Mouse (Mus musculus) splenic B cell, adult 2 months (primary cell): ENCODE measurements at regions not wholly inside any gene's neighbourhood (a gene's known extent, or its start where the extent isn't known, plus 50 kb on each side); places are given as distances from the start of the nearest gene placed in this dataset.

ENCODE experiments used
- DNase-seq: peaks from one replicate; pipeline ENCODE4 v3.0.0-alpha.2; 2011; ENCODE audit warnings: low read depth, low spot score
- H3K27me3 ChIP-seq: 2 replicates; pipeline ENCODE4 v1.6.1; 2012; ENCODE audit warnings: mild to moderate bottlenecking, low read length, moderate library complexity, mixed read lengths; ENCODE audit not compliant: control insufficient read depth, poor library complexity, insufficient read depth, severe bottlenecking
- H3K36me3 ChIP-seq: 2 replicates; pipeline ENCODE4 v1.6.1; 2012; ENCODE audit warnings: mild to moderate bottlenecking, low read length, moderate library complexity, mixed read lengths; ENCODE audit not compliant: control insufficient read depth, poor library complexity, insufficient read depth, severe bottlenecking

DNA sequence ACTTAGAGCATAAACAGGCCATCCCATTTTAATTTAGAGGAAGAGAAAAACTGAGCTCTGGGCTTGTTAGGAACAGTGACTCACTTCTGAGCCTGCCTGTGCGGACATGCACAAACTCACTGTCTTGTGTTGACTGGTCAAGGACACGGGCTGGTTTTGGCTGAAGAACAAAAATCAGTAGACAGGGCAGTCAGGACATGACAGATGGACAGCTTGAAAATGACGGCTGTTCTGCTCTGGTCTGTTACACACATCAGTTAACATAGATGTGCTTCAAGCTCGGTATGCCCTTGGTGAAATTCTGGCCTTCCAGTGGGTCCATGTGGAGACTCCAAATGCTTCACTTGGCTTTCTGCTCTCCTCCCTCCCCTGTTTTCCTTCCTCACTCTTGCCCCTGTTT lies 248.4 kb downstream of the Lyplal1 start:
- H3K27me3 ChIP-seq = no peaks in the 10 kb centered on the region
- DNase-seq = no peak
- no peaks in the 10 kb centered on the region for H3K36me3 ChIP-seq

DNA sequence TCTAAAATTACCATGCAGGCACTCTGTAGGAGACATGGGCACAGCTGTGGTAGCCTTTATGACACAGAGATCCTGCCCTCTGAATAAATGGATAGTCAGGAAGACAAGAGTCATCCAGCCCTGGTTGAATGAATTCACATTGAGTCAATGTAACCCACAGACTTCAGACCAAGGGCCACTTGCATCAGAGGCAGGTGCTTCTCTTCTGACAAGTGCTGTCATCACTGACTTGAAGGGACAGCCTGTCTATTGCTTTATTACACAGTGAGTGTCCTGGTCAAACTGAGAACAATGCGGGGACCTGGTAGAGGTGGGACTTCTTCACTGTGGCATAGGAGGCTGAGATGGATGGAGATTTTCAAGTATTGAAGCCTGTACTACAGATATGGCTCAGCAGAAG lies 230.1 kb downstream of the Lyplal1 start:
- Histone ChIP-seq H3K27me3 (no peaks in the 10 kb centered on the region), H3K36me3 (no peaks in the 10 kb centered on the region)
- no peak for DNase-seq

DNA sequence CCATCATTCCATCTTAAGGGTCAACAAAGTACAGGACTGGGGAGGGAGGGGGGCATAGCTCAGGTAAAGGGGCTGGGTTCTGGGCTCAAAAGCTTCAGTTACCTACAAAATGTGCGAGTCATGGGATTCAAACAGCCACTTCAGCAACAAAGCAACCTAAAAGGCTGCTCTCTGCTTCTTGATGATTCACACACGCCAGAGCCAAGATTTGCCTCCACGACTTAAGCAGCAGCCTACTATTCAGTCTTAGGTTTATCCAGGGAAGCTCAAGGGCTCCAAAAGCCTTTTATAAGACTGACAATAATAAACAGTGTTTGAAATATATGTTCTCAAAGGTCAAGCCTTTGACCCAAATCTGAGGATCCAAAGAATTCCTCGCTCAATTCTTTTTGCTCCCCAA lies 225.3 kb downstream of the Lyplal1 start:
- Histone ChIP-seq H3K27me3 (no peaks in the 10 kb centered on the region), H3K36me3 (no peaks in the 10 kb centered on the region)
- no peak for DNase-seq

DNA sequence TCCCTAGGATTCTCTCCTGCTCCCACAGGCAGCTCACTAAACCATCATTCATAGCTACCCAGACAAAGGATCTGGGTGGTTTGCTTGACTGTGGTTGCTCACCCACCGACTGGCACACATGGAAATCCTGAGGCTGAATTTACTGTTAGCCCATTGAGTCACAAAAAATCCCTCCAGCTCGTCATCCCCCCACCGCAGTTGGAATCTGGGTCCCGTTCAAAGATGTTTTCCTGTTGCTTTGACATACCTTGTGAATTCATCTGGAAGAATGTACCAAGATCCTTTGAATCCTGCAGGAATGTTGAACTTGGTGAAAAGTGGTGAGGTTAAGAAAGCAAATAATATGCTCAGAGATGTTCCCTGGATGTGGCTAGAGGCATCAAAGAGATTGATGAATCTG lies 223.7 kb downstream of the Lyplal1 start:
- H3K36me3 ChIP-seq = no peaks in the 10 kb centered on the region
- DNase-seq = no peak
- H3K27me3 ChIP-seq = no peaks in the 10 kb centered on the region

DNA sequence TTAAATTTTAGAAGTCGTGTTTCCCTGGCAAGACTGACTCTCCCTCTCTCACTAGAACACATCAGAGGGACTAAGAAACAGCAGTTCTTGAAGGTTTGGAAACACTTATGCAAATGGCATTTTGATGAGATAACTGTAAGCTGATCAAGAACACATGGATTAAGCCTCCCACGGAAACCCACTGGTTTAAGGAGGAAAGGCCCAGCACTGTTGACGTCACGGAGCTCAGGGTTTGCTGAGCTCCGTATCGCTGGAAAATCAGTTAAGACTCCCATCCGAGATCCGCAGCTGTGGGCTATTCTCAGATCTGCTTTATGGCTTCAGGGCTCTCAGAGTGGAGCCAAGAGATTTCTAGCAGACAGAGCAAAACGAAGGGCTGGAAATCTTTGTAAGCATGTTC lies 218.6 kb downstream of the Lyplal1 start:
- no peaks in the 10 kb centered on the region for H3K27me3 ChIP-seq
- H3K36me3 ChIP-seq = no peaks in the 10 kb centered on the region
- DNase-seq = no peak

DNA sequence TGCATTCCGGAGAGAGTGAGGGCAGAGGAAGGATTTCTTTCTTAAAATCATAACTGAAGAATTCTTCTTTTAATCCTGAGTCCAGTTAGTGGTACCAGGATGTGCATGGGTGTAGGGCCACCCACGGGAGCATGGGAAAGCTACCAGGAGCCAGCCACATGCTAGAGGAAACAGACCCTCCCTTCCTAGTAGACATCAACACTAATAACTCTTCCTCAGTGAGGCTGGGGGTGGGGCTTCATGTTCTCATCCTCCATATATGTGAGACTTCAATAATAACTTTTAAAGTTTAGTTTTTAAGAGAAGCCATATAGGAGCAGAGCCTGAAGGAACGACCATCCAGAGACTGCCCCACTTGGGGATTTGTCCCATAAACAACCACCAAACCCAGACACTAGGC lies 216.8 kb downstream of the Lyplal1 start:
- no peaks in the 10 kb centered on the region for H3K36me3 ChIP-seq
- H3K27me3 ChIP-seq = no peaks in the 10 kb centered on the region
- DNase-seq = no peak

DNA sequence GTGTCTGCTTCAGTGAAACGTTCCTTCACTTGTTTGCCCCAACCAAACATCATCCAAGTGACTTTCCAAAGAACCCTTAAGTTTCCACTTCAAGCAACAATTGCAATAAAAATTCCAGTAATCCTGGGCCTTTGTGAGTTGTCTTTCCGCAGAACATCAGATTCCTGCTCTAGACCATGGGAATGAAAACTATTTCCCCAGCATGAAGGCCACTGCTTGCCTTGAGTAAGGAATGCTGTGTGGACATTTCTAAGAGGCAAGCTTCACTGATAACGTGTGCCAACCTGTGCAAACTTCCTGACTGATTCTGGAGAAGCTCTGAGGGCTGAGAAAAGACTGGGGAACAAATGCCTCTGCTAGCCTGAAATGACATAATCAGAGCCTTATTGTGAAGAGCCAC lies 214.7 kb downstream of the Lyplal1 start:
- Histone ChIP-seq H3K36me3 (no peaks in the 10 kb centered on the region), H3K27me3 (no peaks in the 10 kb centered on the region)
- no peak for DNase-seq

DNA sequence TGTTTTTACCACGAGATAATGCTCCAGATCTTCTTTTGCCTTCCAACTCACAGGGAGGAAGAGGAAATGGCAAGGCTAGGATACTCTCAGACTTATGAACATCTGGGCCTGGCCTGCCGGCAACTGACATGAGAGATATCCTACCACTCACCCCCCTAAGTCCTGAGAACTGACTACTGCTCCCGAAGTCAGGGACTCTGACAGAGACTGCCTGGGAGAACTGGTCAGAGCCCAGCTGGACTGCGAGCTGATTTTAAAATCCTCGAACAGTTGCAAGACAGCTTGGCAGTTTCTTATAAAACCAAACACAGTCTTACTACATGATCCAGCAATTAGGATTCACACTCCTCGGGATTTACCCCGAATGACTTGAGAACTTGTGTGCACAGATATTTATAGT lies 211.4 kb downstream of the Lyplal1 start:
- H3K27me3 ChIP-seq = no peaks in the 10 kb centered on the region

DNA sequence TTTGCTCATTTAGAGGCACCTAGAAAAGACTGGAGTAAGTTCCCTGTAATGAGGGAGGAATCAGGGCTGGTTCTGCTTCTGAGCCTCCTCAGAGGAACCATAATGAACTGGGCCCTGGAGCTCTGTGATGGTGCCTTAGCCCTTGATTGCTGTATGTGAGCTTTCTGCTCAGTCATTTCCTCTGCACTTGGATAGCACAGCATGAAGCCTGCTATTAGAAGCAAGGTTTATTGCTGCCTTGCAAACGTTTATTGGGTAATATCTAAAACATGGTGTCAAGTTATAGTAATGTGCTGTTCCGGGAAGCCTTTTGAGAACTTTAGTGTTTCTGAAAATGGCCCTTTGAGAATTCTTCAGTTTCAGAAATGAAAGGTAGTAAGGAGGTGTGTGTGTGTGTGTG lies 201.5 kb downstream of the Lyplal1 start:
- no peaks in the 10 kb centered on the region for H3K27me3 ChIP-seq
- no peak for DNase-seq
- no peaks in the 10 kb centered on the region for H3K36me3 ChIP-seq

More for the DNA sequence above, 211.4 kb downstream of the Lyplal1 start:
- no peaks in the 10 kb centered on the region for H3K36me3 ChIP-seq
- no peak for DNase-seq

DNA sequence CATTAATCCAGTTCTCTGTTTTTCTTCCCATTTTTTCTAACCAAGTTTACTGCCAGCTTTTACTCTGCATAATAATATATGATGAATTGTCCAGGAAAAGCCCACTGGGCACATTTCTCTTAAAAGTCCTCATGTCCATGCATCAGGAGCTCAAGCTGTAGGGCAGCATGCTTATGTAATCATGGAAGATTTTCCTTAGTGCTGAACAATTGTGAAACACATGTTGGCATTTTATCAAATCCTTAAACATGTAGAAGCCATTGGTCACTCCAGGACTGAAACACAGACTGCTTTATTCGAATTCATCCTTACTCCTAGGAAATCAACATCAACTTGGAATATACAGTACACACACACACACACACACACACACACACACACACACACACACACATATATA lies 198.4 kb downstream of the Lyplal1 start:
- DNase-seq = no peak
- H3K36me3 ChIP-seq = no peaks in the 10 kb centered on the region
- no peaks in the 10 kb centered on the region for H3K27me3 ChIP-seq

DNA sequence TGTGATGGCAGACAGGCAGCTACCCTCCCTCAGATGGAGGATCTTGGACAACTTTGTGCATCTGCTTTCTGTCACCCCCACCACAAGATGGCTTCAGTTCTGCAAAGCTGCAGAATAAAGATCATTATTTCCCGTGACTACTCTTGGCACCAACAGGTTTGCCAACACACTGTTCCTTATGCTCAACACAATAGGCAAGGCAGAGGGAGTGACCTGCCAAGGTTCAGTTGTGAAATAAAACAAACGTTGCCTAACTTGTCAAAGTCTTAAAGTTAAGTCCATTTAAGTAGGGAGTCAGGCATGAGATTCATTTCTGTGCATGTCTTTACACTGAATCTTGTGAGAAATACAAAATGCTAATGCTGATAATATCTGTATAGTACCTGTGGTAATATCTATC lies 193.4 kb downstream of the Lyplal1 start:
- Histone ChIP-seq H3K36me3 (no peaks in the 10 kb centered on the region), H3K27me3 (no peaks in the 10 kb centered on the region)
- DNase-seq = no peak

DNA sequence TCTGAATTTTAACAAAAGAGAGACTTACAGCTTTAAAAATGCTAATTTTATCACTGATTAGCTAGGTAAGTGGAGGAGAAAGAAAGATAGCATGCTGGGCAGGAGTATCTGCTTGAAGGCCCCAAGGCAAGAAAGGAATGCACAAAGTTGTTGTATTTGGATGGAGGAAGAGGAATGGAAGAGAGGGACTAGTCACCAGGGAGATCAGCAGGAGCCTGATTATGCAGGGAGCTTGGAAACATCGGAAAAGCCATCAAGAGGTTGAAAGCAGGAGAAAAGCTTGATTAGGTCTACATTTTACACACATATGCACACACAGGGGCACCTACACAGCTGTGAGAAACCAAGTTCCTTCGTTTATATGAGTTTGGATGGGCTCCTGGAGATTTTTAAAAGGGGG lies 188.1 kb downstream of the Lyplal1 start:
- DNase-seq = no peak
- no peaks in the 10 kb centered on the region for H3K36me3 ChIP-seq
- H3K27me3 ChIP-seq = no peaks in the 10 kb centered on the region

DNA sequence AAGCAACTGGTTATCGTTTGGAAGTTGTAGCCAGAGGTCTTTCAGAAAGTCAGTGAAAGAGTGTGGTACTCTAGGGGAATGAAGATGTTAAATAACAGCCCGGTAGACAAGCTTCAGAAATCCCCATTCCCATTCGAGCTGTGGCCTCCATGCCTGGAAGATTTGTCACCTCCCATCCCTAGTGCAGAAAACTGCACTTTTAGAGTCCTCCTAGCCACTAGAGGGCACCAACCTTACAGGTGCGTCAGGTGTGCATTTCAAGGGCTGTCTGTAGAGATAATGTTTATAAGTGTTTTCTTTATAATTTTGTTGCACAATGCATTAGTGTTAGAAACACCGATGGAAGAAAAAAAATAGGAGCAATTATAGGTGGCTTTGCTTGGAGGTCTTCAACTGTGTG lies 187.3 kb downstream of the Lyplal1 start:
- Histone ChIP-seq H3K36me3 (no peaks in the 10 kb centered on the region), H3K27me3 (no peaks in the 10 kb centered on the region)
- DNase-seq = no peak

DNA sequence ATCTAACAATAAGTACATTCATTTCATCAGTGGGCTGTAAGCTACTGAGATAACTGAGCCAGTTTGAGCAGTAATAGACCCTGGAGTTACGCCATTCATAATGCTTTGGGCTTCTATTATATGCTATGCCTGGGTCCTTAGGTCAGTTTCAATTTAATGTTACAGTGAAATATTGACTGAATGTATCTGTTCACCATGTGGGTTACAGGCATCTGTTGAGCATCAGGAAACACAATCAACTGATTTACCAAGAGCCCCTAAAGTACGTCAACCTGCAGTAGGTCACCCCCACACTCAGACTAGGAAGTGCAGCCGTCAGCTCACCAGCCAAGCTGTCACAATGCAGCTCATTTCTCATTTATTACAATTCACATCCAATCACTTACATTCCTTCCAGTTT lies 183.5 kb downstream of the Lyplal1 start:
- H3K27me3 ChIP-seq = no peaks in the 10 kb centered on the region
- no peak for DNase-seq
- H3K36me3 ChIP-seq = no peaks in the 10 kb centered on the region

DNA sequence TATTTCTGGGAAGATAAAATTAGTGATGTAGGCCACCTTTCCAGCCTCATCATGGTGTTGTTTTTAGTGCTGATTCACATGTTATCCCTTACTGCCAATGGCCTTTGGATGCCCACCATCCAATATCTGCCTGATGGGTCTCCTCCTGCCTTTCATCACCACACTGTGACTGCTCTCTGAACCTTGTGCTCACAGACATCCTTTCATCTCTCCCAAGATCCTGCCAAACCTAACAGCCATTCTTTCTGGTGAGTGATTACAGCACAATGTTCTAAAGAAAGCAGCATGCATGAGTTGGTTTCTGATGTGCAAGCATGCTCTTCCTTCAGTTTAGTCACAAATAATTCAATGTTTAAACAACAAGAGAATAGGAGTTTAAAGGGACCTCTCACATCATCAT lies 180.1 kb downstream of the Lyplal1 start:
- no peaks in the 10 kb centered on the region for H3K36me3 ChIP-seq
- DNase-seq = no peak
- H3K27me3 ChIP-seq = no peaks in the 10 kb centered on the region

DNA sequence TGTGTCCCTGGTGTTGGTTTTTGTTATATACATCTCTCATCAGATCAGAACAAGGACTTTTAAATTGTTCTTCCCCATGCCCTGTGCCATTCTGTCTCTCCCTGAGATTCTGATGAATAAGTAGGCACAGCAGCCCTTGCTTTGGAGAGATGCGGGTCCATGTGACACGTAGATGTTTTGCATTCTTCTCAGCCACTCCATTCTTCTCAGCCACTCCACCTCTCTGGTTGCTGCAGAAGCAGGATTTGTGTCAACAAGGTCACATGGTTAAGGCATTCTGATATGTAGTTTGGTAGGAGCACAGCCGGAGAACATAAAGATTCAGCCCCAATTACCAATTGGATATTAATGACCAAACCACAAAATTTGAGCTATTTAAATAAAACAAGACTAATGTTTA lies 177.2 kb downstream of the Lyplal1 start:
- Histone ChIP-seq H3K36me3 (no peaks in the 10 kb centered on the region), H3K27me3 (no peaks in the 10 kb centered on the region)
- no peak for DNase-seq

DNA sequence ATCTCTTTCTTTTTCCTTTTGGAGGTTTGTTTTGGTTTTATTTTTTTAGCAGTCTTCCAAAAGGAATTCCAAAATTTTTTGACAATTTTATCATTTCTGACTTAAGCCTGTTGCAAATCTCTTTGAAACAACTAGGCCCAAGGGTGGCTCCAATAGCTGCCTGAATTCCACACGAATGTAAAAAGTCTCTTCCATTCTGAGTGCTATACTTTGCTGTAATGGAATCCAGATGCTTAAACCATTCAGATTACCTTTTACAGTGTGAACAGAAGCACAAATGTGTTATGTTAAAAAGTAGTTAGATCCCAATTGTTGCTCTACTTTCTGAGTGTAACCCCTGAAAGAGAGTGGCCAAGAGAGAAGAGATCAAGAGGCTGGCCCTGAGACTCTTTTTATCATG lies 176.6 kb downstream of the Lyplal1 start:
- no peaks in the 10 kb centered on the region for H3K27me3 ChIP-seq
- H3K36me3 ChIP-seq = no peaks in the 10 kb centered on the region
- no peak for DNase-seq
